Mouse (Mus musculus) right cerebral cortex, postnatal 14 days (tissue): ENCODE data around the gene Slc16a6.
"Not testable (repeated sequence)": the region's sequence is repeated elsewhere in the genome, so short reads cannot be mapped to it uniquely, and the experiment has no call there.

ENCODE experiments used
- DNase-seq: peaks from one replicate; pipeline ENCODE4 v3.0.0; 2022

The Slc16a6 gene

DNA sequence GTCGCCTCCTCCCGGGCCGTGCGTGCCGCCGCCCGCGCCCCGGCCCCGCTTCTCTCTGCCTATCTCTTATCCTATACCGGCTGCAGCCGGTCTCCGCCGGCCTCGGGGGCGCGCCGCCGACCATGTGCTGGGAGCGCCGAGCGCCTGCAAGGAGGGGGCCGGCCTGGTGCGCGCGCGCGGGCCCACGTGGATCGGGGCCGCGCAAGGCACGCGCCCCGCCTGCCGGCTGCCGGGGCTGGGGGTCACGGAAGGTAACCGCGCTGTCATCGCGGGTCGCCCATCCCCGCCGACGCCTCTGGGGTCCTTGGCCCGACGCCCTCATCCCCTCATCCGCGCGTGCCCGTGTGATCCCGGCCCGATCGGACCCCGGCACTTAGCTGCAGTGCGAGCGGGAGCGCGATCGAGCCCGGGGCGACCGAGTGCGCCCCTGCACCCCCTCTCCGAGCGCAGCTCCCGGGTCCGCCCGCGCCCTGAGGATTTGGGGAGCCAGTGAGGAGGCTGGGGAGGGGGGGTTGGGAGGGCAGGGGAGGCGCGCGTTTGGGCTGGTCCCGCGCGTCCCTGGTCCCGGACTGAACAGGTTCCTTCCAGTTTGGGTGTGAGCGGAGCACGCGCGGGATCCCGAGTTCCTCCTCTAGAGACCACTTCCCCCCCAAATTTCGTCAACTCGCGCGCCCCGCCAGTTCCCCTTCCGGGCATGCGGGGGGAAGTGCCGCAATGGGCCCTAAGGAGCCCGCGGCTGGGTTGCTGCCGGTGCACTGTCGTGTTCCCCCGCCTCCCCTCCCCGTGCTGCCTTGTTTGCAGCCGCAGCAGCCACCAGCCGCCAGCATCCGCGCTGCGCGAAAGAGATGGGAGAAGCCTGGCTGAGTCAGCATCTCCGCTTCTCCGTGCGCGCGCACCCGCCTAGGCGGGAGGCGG lies at the start of gene Slc16a6, which contains the start of gene Arsg:
TSS of gene Slc16a6 (minus strand) at position 428 of the 915 bp plus-strand sequence.
TSS of gene Arsg (plus strand) at position 204 of the 915 bp plus-strand sequence.
- peak; percentile 89 for DNase-seq

DNA sequence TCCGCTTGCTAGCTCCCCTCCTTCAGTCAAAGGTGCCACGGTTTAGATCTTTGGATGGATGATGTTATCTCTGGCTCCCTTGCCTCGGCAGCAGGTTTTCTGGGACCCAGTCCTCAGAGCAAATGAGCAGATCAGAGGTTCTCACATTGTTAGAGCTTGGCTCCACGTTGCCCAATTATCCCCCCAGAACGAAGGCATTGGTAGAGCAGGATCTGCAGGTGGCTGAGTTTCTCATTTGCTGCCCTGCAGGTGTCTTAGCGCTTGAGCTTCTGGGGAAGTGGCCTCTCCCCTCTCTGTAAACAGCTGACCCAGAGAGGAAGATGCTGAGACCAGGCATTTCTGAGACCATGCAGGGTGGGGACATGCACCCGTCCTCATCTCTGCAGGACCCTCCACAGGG lies 47.6 kb upstream of the Slc16a6 start:
- no peak for DNase-seq

- no peak for DNase-seq
Observed at GRCm38 (mm10) chr11:109517816-109518215, 44.4 kb upstream of the Slc16a6 start.

- no peak for DNase-seq
Observed at GRCm38 (mm10) chr11:109517330-109517729, 43.9 kb upstream of the Slc16a6 start.

GRCm38 (mm10) chr11:109514064-109514612 lies 40.7 kb upstream of the Slc16a6 start:
- DNase-seq, result no peak

- no peak for DNase-seq
Observed at GRCm38 (mm10) chr11:109512995-109513675, 39.7 kb upstream of the Slc16a6 start.

GRCm38 (mm10) chr11:109507068-109507467 lies 33.7 kb upstream of the Slc16a6 start:
- DNase-seq, result no peak

GRCm38 (mm10) chr11:109505823-109506222 lies 32.4 kb upstream of the Slc16a6 start:
- DNase-seq, result no peak

GRCm38 (mm10) chr11:109504977-109505376 lies 31.6 kb upstream of the Slc16a6 start:
- DNase-seq, result peak; percentile 27

- DNase-seq, result no peak
Observed at GRCm38 (mm10) chr11:109500206-109500605, 26.8 kb upstream of the Slc16a6 start.

DNA sequence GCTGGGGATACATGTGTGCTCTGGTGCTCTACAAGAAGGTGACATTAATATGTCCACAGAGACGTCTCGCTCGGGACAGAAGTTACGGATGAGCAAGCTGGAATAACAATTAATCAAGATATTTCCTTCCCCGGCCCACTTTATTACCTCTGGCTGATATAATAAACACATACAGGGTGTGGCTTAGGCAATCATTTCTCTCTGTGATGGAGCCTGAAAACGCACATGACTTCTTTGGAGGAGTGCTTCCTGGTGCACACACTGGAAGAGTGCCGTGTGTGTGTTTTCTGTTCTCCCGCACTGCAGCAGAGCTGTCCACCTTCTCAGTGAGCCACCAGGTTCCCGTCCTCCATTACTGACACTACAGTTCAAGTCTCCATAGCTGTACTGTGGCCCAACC lies 24.6 kb upstream of the Slc16a6 start:
- DNase-seq, result no peak

DNA sequence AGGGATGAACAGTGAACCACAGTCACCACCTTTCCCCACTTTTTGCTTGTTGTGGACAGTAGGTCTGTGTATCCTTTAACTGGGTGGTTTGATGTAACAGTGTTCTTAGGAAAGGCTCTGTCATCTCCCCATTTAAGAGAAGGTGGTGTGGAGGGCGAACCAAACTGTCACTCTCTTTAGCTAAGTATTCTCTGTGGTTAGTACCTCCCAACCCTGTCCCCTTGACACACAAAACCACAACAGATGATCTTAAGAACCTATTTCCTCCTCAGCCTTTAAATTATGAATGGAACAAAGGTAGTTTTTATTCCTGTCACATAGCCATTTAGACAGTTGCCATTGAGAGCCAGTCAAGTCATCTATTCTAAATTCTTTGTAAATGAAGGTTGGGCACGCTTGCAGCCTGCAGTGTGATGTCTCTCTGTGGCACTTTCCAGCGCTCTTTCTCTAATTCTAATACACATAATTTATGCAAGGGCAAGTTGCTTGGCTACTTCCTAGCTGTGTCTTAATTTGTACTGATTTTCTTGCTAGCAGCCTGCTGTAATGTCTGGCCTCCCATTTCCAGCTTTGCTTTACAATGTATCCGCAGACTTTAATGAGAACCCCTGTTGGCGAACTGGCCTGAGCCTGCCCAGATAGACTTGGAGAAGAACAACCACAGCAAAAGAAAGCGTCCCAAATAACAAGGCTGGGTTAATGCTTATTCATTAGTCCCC lies 23.8 kb upstream of the Slc16a6 start:
- no peak for DNase-seq

DNA sequence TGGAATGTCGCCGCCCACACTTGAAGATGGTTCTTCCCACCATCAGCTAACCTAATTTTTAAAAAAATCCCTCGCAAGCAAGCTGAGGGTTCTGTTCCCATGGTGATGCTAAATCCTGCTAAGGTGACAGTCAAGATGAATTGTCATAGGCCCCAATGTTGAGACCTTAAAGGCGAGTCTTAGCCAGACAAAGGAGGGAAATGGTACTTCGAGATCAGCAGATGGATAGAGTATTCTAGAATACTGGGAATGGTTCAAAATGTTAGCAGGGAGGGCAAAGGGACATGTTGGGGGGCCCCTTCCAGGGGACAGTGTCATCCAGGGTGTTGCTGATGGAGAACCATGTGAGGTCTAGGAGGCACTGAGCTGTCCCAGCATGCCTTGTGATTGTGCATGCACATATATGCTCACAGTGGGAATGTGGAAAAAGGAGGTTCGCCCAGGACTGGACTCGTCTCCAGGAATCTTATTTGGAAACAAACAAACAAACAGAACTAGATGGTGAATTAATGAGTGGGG lies 23.1 kb upstream of the Slc16a6 start:
- no peak for DNase-seq

GRCm38 (mm10) chr11:109495771-109496474 lies 22.5 kb upstream of the Slc16a6 start:
- DNase-seq, result no peak

DNA sequence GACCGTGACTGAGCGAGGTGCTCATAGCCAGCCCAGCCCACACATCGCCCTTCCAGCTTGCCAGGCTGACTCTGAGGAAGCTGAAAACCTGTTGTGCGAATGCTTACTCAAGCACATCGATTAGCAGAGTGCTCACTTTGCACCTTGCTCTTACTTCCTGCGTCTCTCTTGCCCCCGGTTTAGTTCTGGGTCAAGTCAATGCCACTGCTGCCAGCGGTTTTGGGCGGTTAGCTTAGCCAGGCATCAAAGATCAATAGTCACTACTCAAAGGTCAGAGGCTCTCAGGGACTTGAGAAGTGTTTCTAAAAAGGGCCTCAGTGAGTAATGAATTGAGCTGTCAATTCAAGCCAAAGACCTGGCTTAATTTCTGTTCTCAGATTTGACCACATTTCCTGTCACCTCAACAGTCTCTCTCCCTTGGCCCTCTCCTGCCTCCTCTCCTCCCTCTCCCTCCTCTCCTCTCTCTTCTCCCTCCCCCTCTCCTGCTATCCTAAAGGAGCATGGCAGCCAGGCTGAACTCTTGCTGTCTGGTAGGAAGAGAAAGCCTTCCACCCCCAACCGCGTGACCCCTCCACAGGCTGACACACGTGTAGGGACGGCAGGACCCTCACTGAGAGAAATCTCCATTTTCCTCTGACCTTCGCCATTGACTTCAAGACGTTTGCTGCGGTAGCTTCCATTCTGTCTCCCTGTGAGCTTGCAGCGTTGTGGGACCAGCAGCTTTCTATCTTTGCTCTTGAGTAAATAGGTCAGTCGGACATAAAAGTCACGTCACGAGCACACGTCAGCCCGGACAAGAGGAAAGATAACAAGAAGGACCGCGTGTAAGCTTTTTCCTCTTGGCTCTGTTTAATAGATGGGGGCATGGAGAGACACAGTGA lies 21.7 kb upstream of the Slc16a6 start:
- no peak for DNase-seq

GRCm38 (mm10) chr11:109492847-109493464 lies 19.6 kb upstream of the Slc16a6 start:
- DNase-seq, result not testable (repeated sequence)

DNA sequence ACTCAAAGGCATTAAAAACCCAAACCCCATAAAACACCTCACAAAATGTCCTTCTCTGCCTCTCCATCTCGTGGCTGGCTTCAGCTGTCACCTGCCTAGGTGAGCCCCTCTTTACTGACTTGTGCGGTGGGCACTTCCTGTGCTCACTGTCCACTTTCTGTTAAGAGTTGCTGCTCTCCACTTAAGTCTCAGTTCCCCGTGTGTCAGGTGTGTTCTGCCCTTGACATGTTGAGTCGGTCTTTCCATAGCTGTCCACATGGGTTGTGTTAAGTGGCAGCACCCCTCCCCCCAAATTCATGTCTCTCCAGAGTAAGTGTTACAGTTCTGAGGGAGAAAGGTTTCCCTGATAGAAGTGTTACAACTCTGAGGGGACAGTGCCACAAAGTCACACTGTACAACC lies 18.4 kb upstream of the Slc16a6 start:
- DNase-seq, result no peak

- DNase-seq, result no peak
Observed at GRCm38 (mm10) chr11:109489763-109490162, 16.4 kb upstream of the Slc16a6 start.

DNA sequence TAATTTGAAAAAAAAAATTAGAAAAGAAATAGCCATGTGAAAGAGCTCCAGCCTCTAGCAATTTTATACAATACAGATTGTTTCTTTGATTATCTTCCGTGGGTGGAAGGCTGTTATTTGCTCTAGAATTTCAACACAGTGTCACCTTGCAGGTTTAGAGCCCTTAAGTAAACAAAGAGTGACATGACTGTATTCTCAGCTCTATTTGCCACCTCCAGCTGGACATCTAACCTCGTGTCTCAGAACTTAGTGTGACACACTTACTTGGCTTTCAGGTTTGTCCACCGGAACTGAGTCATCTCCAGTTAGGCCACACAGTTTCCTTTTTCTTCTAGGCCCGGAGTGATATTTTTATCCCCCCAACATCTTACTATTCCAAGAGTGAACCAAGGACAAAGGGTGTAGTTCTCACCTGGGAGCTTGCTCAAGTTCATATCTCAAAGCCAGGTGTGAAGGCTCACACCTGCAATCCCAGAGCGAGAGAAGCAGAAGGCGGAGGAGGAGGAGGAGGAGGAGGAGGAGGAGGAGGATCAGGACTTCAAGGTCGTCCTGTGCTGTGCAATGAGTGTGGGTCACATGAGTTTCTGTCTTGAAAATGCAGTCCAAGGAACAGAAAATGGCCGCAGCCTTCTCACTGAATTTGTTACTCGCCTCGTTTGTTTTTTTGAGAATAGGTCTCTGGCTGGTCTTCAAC lies 14.7 kb upstream of the Slc16a6 start:
- DNase-seq, result no peak

DNA sequence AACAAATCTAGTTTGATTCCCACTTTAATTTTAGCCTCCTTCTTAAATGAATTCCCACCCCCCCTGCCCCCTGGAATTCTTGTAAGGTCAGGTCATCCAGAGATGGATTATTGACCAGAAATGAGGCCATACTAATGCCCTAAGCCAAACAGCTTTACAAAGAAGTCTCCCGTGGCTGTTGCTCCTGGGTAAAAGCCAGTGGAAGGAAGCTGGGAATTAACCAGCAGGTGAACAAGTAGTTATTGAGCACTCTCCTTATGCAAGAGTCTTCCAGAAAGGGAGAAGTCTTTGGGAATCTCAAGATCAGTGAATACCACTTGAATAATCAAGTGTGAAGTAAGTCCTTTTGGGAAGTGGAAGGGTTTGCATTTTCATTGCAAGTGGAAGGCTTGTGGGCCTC lies 13.7 kb upstream of the Slc16a6 start:
- DNase-seq, result no peak
